Mouse (Mus musculus) liver, postnatal 0 days (tissue): ENCODE measurements around the gene Serpinb9b. TPM values are rescaled to one million over a fixed set of nuclear protein-coding genes. Genes with fewer than 3 reads are reported as not detected.
A peak's percentile ranks its signal among the peaks of the same experiment; 100 is the strongest.

Experiments used
- ATAC-seq: fragments of 200-750 bp; cut with Nextera tagmentation; 2 replicates; pipeline ENCODE4 v1.8.0; 2017; ENCODE audit warnings: mild to moderate bottlenecking, moderate library complexity
- DNase-seq: peaks from one replicate; pipeline ENCODE4 v3.0.0-alpha.2; 2016
- H3K27ac ChIP-seq: fragments of 300-500 bp; sonication (generic); 2 replicates; pipeline ENCODE4 v1.5.1; 2014; ENCODE audit warnings: antibody characterized with exemption, moderate library complexity, mild to moderate bottlenecking, low read depth
- H3K27me3 ChIP-seq: fragments of 300-500 bp; sonication (generic); 2 replicates; pipeline ENCODE4 v1.6.1; 2014; ENCODE audit warnings: low read length, control low read depth, mixed read lengths; ENCODE audit not compliant: insufficient read depth
- H3K36me3 ChIP-seq: fragments of 300-500 bp; sonication (generic); replicated peaks from 2 replicates; pipeline ENCODE4 v1.6.1; 2014; ENCODE audit warnings: mild to moderate bottlenecking, control low read depth, low read length, moderate library complexity, mixed read lengths; ENCODE audit not compliant: insufficient read depth
- H3K4me1 ChIP-seq: fragments of 300-500 bp; sonication (generic); 2 replicates; pipeline ENCODE4 v1.6.1; 2014; ENCODE audit warnings: antibody characterized with exemption, mild to moderate bottlenecking, control low read depth; ENCODE audit not compliant: insufficient read depth
- H3K4me2 ChIP-seq: fragments of 300-500 bp; sonication (generic); 2 replicates; pipeline ENCODE4 v1.6.1; 2014; ENCODE audit warnings: low read depth, mild to moderate bottlenecking, low read length, moderate library complexity, mixed read lengths
- H3K4me3 ChIP-seq: fragments of 300-500 bp; sonication (generic); 2 replicates; pipeline ENCODE4 v1.5.1; 2014; ENCODE audit warnings: low read depth, low read length
- H3K9ac ChIP-seq: fragments of 300-500 bp; sonication (generic); replicated peaks from 2 replicates; pipeline ENCODE4 v1.6.1; 2014; ENCODE audit warnings: mild to moderate bottlenecking, moderate library complexity
- H3K9me3 ChIP-seq: fragments of 300-500 bp; sonication (generic); 2 replicates; pipeline ENCODE4 v1.6.1; 2016; ENCODE audit warnings: mild to moderate bottlenecking, control low read depth, low read length, mixed read lengths
- CTCF ChIP-seq: sonication (generic); IDR thresholded peaks from 2 replicates; pipeline ENCODE4 v1.5.1; 2016; ENCODE audit warnings: antibody characterized with exemption, low read depth
- EP300 ChIP-seq: IDR thresholded peaks from 2 replicates; pipeline ENCODE4 v1.6.1; 2016; ENCODE audit warnings: antibody characterized with exemption, low read depth, mild to moderate bottlenecking
- WGBS: fragments of 180-500 bp; shearing (Covaris S2); extraction: QIAGEN DNeasy Blood & Tissue Kit; methylation state at CpG from one replicate; pipeline ENCODE4 v1.1.7; 2014; ENCODE audit not compliant: insufficient replicate concordance; 5-methylcytosine and 5-hydroxymethylcytosine counted together
- polyA plus RNA-seq: library from polyadenylated mRNA; unstranded; fragments of >200 nt; fragmentation: Nextera tagmentation; extraction: Ambion mirVana; gene quantifications from 2 replicates; pipeline ENCODE4 v1.2.1, GENCODE M21; 2015

The Serpinb9b gene
- 0.15 TPM in 1 of 2 replicates, not detected in the other for polyA plus RNA-seq

DNA sequence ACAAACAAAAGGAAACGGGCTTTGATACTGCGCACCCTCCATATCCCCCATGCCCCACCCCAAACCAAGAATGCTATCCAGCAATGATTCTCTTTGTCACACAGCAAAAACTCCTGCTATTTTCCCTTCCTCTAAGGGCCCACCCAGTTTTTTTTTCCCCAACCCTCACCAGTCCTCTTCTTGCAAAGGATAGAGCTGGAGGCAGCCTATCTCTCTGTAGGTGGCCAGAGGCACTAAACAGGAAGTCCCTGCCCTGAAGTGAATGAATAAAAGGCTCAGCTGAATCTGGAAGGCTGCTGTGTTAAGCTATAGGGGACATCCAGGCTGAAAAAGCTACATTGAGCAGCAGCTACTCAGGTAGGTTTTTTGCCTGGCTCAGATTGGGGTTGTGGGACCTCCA, at the start of gene Serpinb9b:
TSS of gene Serpinb9b (plus strand) at position 173 of the 400 bp plus-strand sequence.
- Histone ChIP-seq H3K4me3 (no peak within 1 kb of the TSS), H3K4me2 (no peak within 1 kb of the TSS), H3K4me1 (no peaks in the 10 kb centered on the region), H3K9ac (no peak within 1 kb of the TSS), H3K9me3 (no peaks in the 10 kb centered on the region), H3K27ac (no peak within 1 kb of the TSS), H3K27me3 (no peaks in the 10 kb centered on the region), H3K36me3 (no peaks in the 10 kb centered on the region)
- ATAC-seq (no peak), DNase-seq (no peak)
- no peak for TF ChIP-seq EP300
- TF ChIP-seq CTCF, result no peak
- WGBS, result 82% methylated on average over 2 of the region's 2 CpGs

DNA sequence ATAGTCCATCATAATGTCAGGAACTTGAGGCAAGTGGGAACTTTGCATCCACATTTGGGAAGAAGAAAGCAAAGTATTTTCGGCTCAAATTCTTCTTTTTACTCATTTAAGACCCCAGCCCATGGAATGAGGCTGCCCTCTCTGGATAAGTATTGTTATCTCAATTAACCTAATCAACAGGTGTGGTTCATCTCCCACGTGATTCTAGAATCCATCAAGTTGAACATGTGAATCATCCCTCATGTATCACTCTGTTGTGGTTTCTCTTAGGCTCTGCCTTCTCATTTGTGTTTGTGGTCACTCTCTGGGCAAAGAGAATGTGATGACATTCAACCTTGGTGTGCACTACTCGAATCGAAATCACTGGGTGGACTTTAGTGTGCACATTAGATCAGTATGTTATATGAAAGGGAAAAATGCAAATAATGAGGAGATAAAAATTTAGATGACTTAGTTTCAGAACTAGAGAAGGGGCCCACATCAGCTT, 44.6 kb upstream of the Serpinb9b start:
- DNase-seq (no peak), ATAC-seq (no peak)
- no peaks in the 10 kb centered on the region for H3K36me3 ChIP-seq
- no peak overlapping the region for H3K4me3 ChIP-seq
- H3K27me3 ChIP-seq, result no peaks in the 10 kb centered on the region
- H3K4me2 ChIP-seq, result no peak overlapping the region
- H3K9me3 ChIP-seq, result no peaks in the 10 kb centered on the region
- H3K4me1 ChIP-seq, result 0 out of 2 replicates have a peak, but pooled peaks cover 3% of the 10 kb centered on the region
- no peak overlapping the region for H3K27ac ChIP-seq
- TF ChIP-seq EP300 (no peak), CTCF (no peak)
- no peak overlapping the region for H3K9ac ChIP-seq
- 72% methylated on average over 4 of the region's 4 CpGs for WGBS

DNA sequence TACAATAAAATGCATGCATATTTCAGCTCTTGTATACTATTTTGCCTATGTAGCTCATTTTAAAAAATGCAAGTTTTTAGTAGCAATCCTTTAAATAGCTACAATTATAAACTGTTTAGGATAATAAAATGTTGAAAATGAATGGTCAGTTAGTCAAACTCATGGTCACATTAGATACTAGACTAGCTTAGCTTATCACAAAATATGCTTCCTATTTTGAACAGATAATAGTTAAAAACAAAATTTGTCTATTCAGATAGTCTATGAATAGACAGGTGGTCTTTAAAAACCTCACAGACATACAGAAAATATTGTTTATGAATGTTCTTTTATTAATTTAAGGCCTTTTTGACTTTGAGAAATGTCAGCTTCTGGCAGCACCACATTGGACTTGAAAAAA, 41.0 kb upstream of the Serpinb9b start:
- TF ChIP-seq CTCF (no peak), EP300 (peak; percentile 83)
- H3K27ac ChIP-seq, result no peak overlapping the region
- no peaks in the 10 kb centered on the region for H3K36me3 ChIP-seq
- no peaks in the 10 kb centered on the region for H3K9me3 ChIP-seq
- no peak overlapping the region for H3K4me3 ChIP-seq
- no peaks in the 10 kb centered on the region for H3K27me3 ChIP-seq
- H3K4me2 ChIP-seq, result no peak overlapping the region
- 0 out of 2 replicates have a peak, but pooled peaks cover 3% of the 10 kb centered on the region for H3K4me1 ChIP-seq
- no peak for DNase-seq
- ATAC-seq, result no peak
- no peak overlapping the region for H3K9ac ChIP-seq

DNA sequence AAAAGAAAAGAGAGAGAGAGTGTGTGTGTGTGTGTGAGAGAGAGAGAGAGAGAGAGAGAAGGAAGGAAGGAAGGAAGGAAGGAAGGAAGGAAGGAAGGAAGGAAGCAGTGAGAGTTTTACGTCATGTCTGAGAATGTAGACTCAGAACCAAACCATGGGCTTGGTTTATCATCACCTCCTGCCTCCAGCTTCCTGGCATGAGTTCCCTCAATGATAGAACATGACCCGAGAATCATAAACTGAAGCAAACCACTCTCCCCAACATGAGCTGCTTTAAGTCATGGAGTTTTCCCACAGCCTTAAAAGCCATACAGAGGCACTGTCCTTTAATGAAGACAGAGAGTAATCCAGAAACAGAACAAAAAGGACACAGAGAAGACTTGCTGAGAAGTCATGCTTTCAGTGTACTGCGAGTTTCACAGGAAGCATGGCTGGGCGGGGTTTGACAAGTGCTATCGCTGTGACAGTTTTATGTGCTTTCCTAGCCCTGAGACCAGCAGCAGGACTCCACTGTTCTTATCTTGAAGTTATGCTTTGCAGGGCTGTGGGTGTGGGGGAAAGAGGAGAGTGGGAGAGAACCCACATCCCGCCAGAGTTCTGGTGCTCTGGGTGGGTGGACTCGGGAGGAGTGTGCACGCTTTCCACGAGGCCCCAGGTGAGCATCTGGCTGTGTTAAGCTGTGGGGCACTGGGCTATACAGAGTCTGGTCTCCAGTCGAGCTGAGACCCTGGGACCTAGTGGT, 33.9 kb upstream of the Serpinb9b start:
- Histone ChIP-seq H3K9me3 (no peaks in the 10 kb centered on the region), H3K4me3 (peak overlapping the region; percentile 22; the same call in 1 of the 2 replicates), H3K27ac (peak overlapping the region; percentile 94), H3K9ac (peak overlapping the region; percentile 53; the same call in 1 of the 2 replicates), H3K4me2 (peak overlapping the region; percentile 62), H3K27me3 (no peaks in the 10 kb centered on the region), H3K4me1 (peaks cover 18% of the 10 kb centered on the region), H3K36me3 (no peaks in the 10 kb centered on the region)
- peak; percentile 96 for ATAC-seq
- DNase-seq, result peak; percentile 68
- WGBS, result 30% methylated on average over 10 of the region's 10 CpGs
- TF ChIP-seq CTCF (no peak), EP300 (peak; percentile 84)

DNA sequence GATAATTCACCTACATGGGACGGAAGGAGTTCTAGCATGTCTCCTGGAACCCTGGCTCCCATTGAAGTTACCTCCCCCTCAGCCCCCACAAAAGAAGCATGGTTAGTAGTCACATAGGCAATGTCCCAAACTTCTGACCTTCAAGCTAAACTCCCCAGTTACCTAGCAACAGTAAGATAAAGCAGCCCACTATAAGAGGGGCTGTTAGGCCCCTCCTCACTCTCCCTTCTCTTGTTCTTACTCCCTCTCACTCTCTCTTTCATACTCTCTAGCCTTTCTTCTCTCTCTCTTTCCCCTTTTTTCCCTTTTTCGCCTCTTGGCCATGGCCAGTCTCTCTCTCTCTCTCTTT, 33.3 kb upstream of the Serpinb9b start:
- H3K27ac ChIP-seq, result peak overlapping the region; percentile 94
- peak; percentile 4; the same call in 1 of the 2 replicates for ATAC-seq
- TF ChIP-seq CTCF (no peak), EP300 (no peak)

DNA sequence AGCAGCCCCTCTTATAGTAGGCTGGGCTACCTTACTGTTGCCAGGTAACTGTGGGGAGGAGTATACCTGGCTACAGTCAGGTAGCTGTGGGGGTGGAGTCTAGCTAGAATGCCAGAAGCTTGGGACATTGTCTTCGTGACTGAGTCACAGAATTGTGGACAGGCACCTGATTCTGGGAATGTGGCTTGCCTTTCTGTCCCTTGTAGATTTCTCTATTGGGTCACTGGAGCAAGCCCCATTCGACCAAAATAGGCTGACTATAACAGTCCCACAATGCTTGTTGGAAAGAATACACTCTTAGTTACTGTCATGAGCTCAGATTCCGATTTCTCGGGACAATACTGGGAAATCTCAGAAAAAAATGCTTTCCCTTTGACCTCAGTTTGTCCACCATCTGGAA, 32.2 kb upstream of the Serpinb9b start:
- Histone ChIP-seq H3K27me3 (no peaks in the 10 kb centered on the region), H3K27ac (no peak overlapping the region), H3K4me3 (no peak overlapping the region), H3K9me3 (no peaks in the 10 kb centered on the region), H3K4me1 (peaks cover 18% of the 10 kb centered on the region), H3K36me3 (no peaks in the 10 kb centered on the region), H3K4me2 (no peak overlapping the region), H3K9ac (no peak overlapping the region)
- WGBS, result 78% methylated on average over 4 of the region's 4 CpGs
- no peak for DNase-seq
- ATAC-seq, result no peak
- TF ChIP-seq EP300, result no peak

More for the DNA sequence above, 33.3 kb upstream of the Serpinb9b start:
- no peaks in the 10 kb centered on the region for H3K27me3 ChIP-seq
- H3K4me1 ChIP-seq, result peaks cover 18% of the 10 kb centered on the region
- H3K4me3 ChIP-seq, result peak overlapping the region; percentile 22; the same call in 1 of the 2 replicates
- peak overlapping the region; percentile 62 for H3K4me2 ChIP-seq
- no peaks in the 10 kb centered on the region for H3K36me3 ChIP-seq
- no peaks in the 10 kb centered on the region for H3K9me3 ChIP-seq
- no peak for DNase-seq
- peak overlapping the region; percentile 53; the same call in 1 of the 2 replicates for H3K9ac ChIP-seq
- WGBS, result 52% methylated on average over 2 of the region's 2 CpGs
